In genomic region chr17:8799914-8800420, GRCm38 (mm10) we compare ENCODE assay signal across 7 mouse cellular contexts.
DNase-seq lines count a peak whose midpoint lies in the region; ATAC-seq lines count a peak whose summit lies in the region.

No protein-coding gene starts in this region.

- no peak overlapping the region for H3K9ac ChIP-seq in hindbrain, embryonic 14.5 days
- H3K9ac ChIP-seq in midbrain, embryonic 14.5 days (replicated peaks; ENCODE audit: low read length): no peak overlapping the region

- peaks cover 31% of the 10 kb centered on the region for H3K27me3 ChIP-seq in hindbrain, embryonic 14.5 days (ENCODE audit: control insufficient read depth, insufficient read depth, low read length)
- H3K27me3 ChIP-seq in midbrain, embryonic 14.5 days (ENCODE audit: control insufficient read depth, insufficient read depth, low read length): peaks cover 38% of the 10 kb centered on the region

- intact Hi-C loops in left cerebral cortex, postnatal 14 days (cut with DNase I): loop anchor here (5.0 kb wide), 3 partner anchors 137 to 188 kb away; no protein-coding TSS in a partner anchor

- no peaks in the 10 kb centered on the region for H3K36me3 ChIP-seq in hindbrain, embryonic 14.5 days (replicated peaks; ENCODE audit: control insufficient read depth, insufficient read depth)
- no peaks in the 10 kb centered on the region for H3K36me3 ChIP-seq in midbrain, embryonic 14.5 days (ENCODE audit: control insufficient read depth, insufficient read depth, low read length)

- H3K27ac ChIP-seq in hindbrain, embryonic 14.5 days: no peak overlapping the region
- H3K27ac ChIP-seq in midbrain, embryonic 14.5 days (replicated peaks; ENCODE audit: low read depth, low read length): no peak overlapping the region

- peak; percentile 30 for DNase-seq in R1 (ENCODE audit: low read depth, low spot score)
- peak; percentile 57 for DNase-seq in embryo, embryonic 10.5 days (ENCODE audit: low spot score)
- DNase-seq in hindbrain, embryonic 14.5 days (ENCODE audit: low spot score): no peak
- peak; percentile 54 for DNase-seq in midbrain, embryonic 14.5 days
- no peak for DNase-seq in left cerebral cortex, postnatal 14 days (ENCODE audit: low spot score in 2 of 2)
- DNase-seq in layer of hippocampus, adult 9-10 months (ENCODE audit: low spot score): no peak
- DNase-seq in left cerebral cortex, adult 11 months (ENCODE audit: low spot score): no peak

- peaks cover 12% of the 10 kb centered on the region for H3K4me1 ChIP-seq in hindbrain, embryonic 14.5 days (replicated peaks; ENCODE audit: control insufficient read depth, insufficient read depth, low read length)
- H3K4me1 ChIP-seq in midbrain, embryonic 14.5 days (ENCODE audit: control insufficient read depth, insufficient read depth, low read length): peaks cover 22% of the 10 kb centered on the region

- under 1% methylated on average over 15 of the region's 15 CpGs for WGBS in hindbrain, embryonic 14.5 days
- 2% methylated on average over 15 of the region's 15 CpGs for WGBS in midbrain, embryonic 14.5 days

- no peak for ATAC-seq in hindbrain, embryonic 14.5 days (ENCODE audit: low FRiP score)
- ATAC-seq in midbrain, embryonic 14.5 days (ENCODE audit: low FRiP score, low TSS enrichment): no peak

- peak overlapping the region; percentile 87; the same call in 1 of the 2 replicates for H3K4me3 ChIP-seq in hindbrain, embryonic 14.5 days (replicated peaks; ENCODE audit: low read length)
- peak overlapping the region; percentile 86 for H3K4me3 ChIP-seq in midbrain, embryonic 14.5 days (replicated peaks; ENCODE audit: low read depth, low read length)

- no peaks in the 10 kb centered on the region for H3K9me3 ChIP-seq in hindbrain, embryonic 14.5 days (ENCODE audit: control insufficient read depth, low read length)
- H3K9me3 ChIP-seq in midbrain, embryonic 14.5 days (ENCODE audit: control insufficient read depth, low read length): no peaks in the 10 kb centered on the region

- H3K4me2 ChIP-seq in hindbrain, embryonic 14.5 days (replicated peaks): peak overlapping the region; percentile 73
- peak overlapping the region; percentile 85 for H3K4me2 ChIP-seq in midbrain, embryonic 14.5 days (ENCODE audit: low read length)

Comparison
In these comparisons a context has a peak if more than half of its experiments do, and no peak if none do; other contexts are left out.
1. DNase-seq: peak in R1 (single experiment), embryo, embryonic 10.5 days (single experiment) and midbrain, embryonic 14.5 days (single experiment); none in hindbrain, embryonic 14.5 days (single experiment), left cerebral cortex, postnatal 14 days (0 of 2), layer of hippocampus, adult 9-10 months (single experiment) and left cerebral cortex, adult 11 months (single experiment).